Mouse (Mus musculus) forebrain, embryonic 12.5 days (tissue): ENCODE data around the gene Pim2. TPM values are rescaled to one million over a fixed set of nuclear protein-coding genes. Genes with fewer than 3 reads are reported as not detected.
"Not testable (repeated sequence)": the region's sequence is repeated elsewhere in the genome, so short reads cannot be mapped to it uniquely, and the experiment has no call there.

ENCODE experiments used
- ATAC-seq: fragments of 200-750 bp; cut with Nextera tagmentation; 2 replicates; pipeline ENCODE4 v1.8.0; 2017; ENCODE audit warnings: moderate TSS enrichment; ENCODE audit not compliant: low FRiP score
- H3K27ac ChIP-seq: fragments of 300-500 bp; sonication (generic); 2 replicates; pipeline ENCODE4 v1.5.1; 2016; ENCODE audit warnings: mild to moderate bottlenecking
- H3K27me3 ChIP-seq: fragments of 300-500 bp; sonication (generic); 2 replicates; pipeline ENCODE4 v1.6.1; 2016; ENCODE audit warnings: mild to moderate bottlenecking
- H3K36me3 ChIP-seq: fragments of 300-500 bp; sonication (generic); replicated peaks from 2 replicates; pipeline ENCODE4 v1.6.1; 2016; ENCODE audit warnings: mild to moderate bottlenecking
- H3K4me1 ChIP-seq: fragments of 300-500 bp; sonication (generic); 2 replicates; pipeline ENCODE4 v1.6.1; 2016
- H3K4me2 ChIP-seq: fragments of 300-500 bp; sonication (generic); 2 replicates; pipeline ENCODE4 v1.6.1; 2016; ENCODE audit warnings: mild to moderate bottlenecking, moderate library complexity
- H3K4me3 ChIP-seq: fragments of 300-500 bp; sonication (generic); replicated peaks from 2 replicates; pipeline ENCODE4 v1.5.1; 2016; ENCODE audit warnings: mild to moderate bottlenecking
- H3K9ac ChIP-seq: fragments of 300-500 bp; sonication (generic); 2 replicates; pipeline ENCODE4 v1.6.1; 2016; ENCODE audit warnings: mild to moderate bottlenecking
- H3K9me3 ChIP-seq: fragments of 300-500 bp; sonication (generic); 2 replicates; pipeline ENCODE4 v1.6.1; 2016
- WGBS: fragments of 180-500 bp; shearing (Covaris S2); methylation state at CpG from one replicate; pipeline ENCODE4 v1.1.7; 2016; 5-methylcytosine and 5-hydroxymethylcytosine counted together
- polyA plus RNA-seq: library from polyadenylated mRNA; unstranded; fragments of >200 nt; fragmentation: Nextera tagmentation; extraction: Ambion mirVana; gene quantifications from 2 replicates; pipeline ENCODE4 v1.2.1, GENCODE M21; 2016

Pim2 gene
- polyA plus RNA-seq, 1 experiment from 2014 or later: 10.4 TPM

GRCm38 (mm10) chrX:7915669-7916068 lies 37.6 kb downstream of the Pim2 start:
- not testable (repeated sequence) for H3K4me2 ChIP-seq, H3K9ac ChIP-seq, H3K9me3 ChIP-seq, H3K36me3 ChIP-seq, H3K4me3 ChIP-seq, H3K27me3 ChIP-seq, H3K4me1 ChIP-seq, ATAC-seq, H3K27ac ChIP-seq
- 28% methylated on average over 3 of the region's 3 CpGs for WGBS

- not testable (repeated sequence) for H3K9me3 ChIP-seq, H3K4me1 ChIP-seq, H3K4me2 ChIP-seq, H3K4me3 ChIP-seq, H3K36me3 ChIP-seq, H3K9ac ChIP-seq, H3K27ac ChIP-seq, ATAC-seq
- peaks cover 20% of the 10 kb centered on the region for H3K27me3 ChIP-seq
- 78% methylated on average over 6 of the region's 6 CpGs for WGBS
Observed at GRCm38 (mm10) chrX:7917960-7918359, 39.9 kb downstream of the Pim2 start.

GRCm38 (mm10) chrX:7919601-7920383 lies 41.7 kb downstream of the Pim2 start, which contains the start of gene Pcsk1n:
Gene Pcsk1n, plus strand, starts transcription at chrX:7919822.
- no peaks in the 10 kb centered on the region for H3K36me3 ChIP-seq
- H3K4me3 ChIP-seq: peak within 1 kb of the TSS; percentile 44
- peak within 1 kb of the TSS; percentile 75 for H3K27ac ChIP-seq
- H3K9ac ChIP-seq: peak within 1 kb of the TSS; percentile 50
- ATAC-seq: peak; percentile 89
- H3K4me1 ChIP-seq: peaks cover 7% of the 10 kb centered on the region; the same call in 1 of the 2 replicates
- WGBS: 20% methylated on average over 36 of the region's 40 CpGs
- peak within 1 kb of the TSS; percentile 56 for H3K4me2 ChIP-seq
- H3K9me3 ChIP-seq: no peaks in the 10 kb centered on the region
- peaks cover 33% of the 10 kb centered on the region for H3K27me3 ChIP-seq

GRCm38 (mm10) chrX:7922032-7922431 lies 44.0 kb downstream of the Pim2 start:
- no peak for ATAC-seq
- H3K9ac ChIP-seq: peak overlapping the region; percentile 47
- no peaks in the 10 kb centered on the region for H3K36me3 ChIP-seq
- H3K4me1 ChIP-seq: peaks cover 7% of the 10 kb centered on the region; the same call in 1 of the 2 replicates
- H3K4me3 ChIP-seq: peak overlapping the region; percentile 37
- no peak overlapping the region for H3K27ac ChIP-seq
- H3K27me3 ChIP-seq: peaks cover 41% of the 10 kb centered on the region
- H3K9me3 ChIP-seq: no peaks in the 10 kb centered on the region
- H3K4me2 ChIP-seq: peak overlapping the region; percentile 56
- WGBS: 6% methylated on average over 37 of the region's 48 CpGs

GRCm38 (mm10) chrX:7926266-7926665 lies 48.2 kb downstream of the Pim2 start:
- Histone ChIP-seq H3K4me1 (peaks cover 7% of the 10 kb centered on the region; the same call in 1 of the 2 replicates), H3K27ac (no peak overlapping the region), H3K9me3 (0 out of 2 replicates have a peak, but pooled peaks cover 3% of the 10 kb centered on the region), H3K4me2 (no peak overlapping the region), H3K27me3 (peaks cover 52% of the 10 kb centered on the region), H3K9ac (no peak overlapping the region), H3K36me3 (peaks cover 13% of the 10 kb centered on the region), H3K4me3 (no peak overlapping the region)
- ATAC-seq: no peak
- 76% methylated on average over 6 of the region's 6 CpGs for WGBS

GRCm38 (mm10) chrX:7927116-7927515 lies 49.1 kb downstream of the Pim2 start:
- WGBS: 23% methylated on average over 10 of the region's 10 CpGs
- no peak overlapping the region for H3K4me2 ChIP-seq
- peaks cover 5% of the 10 kb centered on the region; the same call in 1 of the 2 replicates for H3K4me1 ChIP-seq
- peaks cover 46% of the 10 kb centered on the region for H3K27me3 ChIP-seq
- H3K4me3 ChIP-seq: no peak overlapping the region
- no peak overlapping the region for H3K9ac ChIP-seq
- H3K36me3 ChIP-seq: peaks cover 21% of the 10 kb centered on the region
- ATAC-seq: no peak
- H3K27ac ChIP-seq: no peak overlapping the region
- H3K9me3 ChIP-seq: 0 out of 2 replicates have a peak, but pooled peaks cover 3% of the 10 kb centered on the region

GRCm38 (mm10) chrX:7928270-7928790 lies 50.3 kb downstream of the Pim2 start, which contains the start of gene Eras:
Gene Eras, minus strand, starts transcription at chrX:7928607.
- Histone ChIP-seq H3K4me3 (no peak within 1 kb of the TSS), H3K27me3 (peaks cover 34% of the 10 kb centered on the region)
- ATAC-seq: no peak

More at GRCm38 (mm10) chrX:7928270-7928790, 50.3 kb downstream of the Pim2 start, which contains the start of gene Eras:
- Histone ChIP-seq H3K36me3 (peaks cover 27% of the 10 kb centered on the region), H3K4me2 (no peak within 1 kb of the TSS), H3K27ac (no peak within 1 kb of the TSS), H3K9me3 (0 out of 2 replicates have a peak, but pooled peaks cover 3% of the 10 kb centered on the region), H3K4me1 (no peaks in the 10 kb centered on the region), H3K9ac (no peak within 1 kb of the TSS)
- 17% methylated on average over 18 of the region's 19 CpGs for WGBS

Other genes starting within 250 kb of the Pim2 start
- 42.0 and 44.8 TPM in 2 replicates for gene Syp, start 239.8 kb upstream of the Pim2 start, polyA plus RNA-seq
- gene Prickle3, start 221.0 kb upstream of the Pim2 start, polyA plus RNA-seq: 2.0 and 2.6 TPM in 2 replicates
- 45.5 and 52.0 TPM in 2 replicates for gene Plp2, start 206.9 kb upstream of the Pim2 start, polyA plus RNA-seq
- gene Magix, start 197.0 kb upstream of the Pim2 start, polyA plus RNA-seq: 0.09 and 0.19 TPM in 2 replicates
- 45.6 and 53.4 TPM in 2 replicates for gene Gpkow, start 181.1 kb upstream of the Pim2 start, polyA plus RNA-seq
- 21.1 and 21.2 TPM in 2 replicates for gene Wdr45, start 163.9 kb upstream of the Pim2 start, polyA plus RNA-seq
- gene Gm45208, start 156.0 kb upstream of the Pim2 start, polyA plus RNA-seq: 0.66 TPM in 1 of 2 replicates, not detected in the other
- 79.5 and 84.7 TPM in 2 replicates for gene Praf2, start 149.8 kb upstream of the Pim2 start, polyA plus RNA-seq
- gene Ccdc120, start 127.4 kb upstream of the Pim2 start, polyA plus RNA-seq: 29.6 and 31.1 TPM in 2 replicates
- 27.9 and 30.3 TPM in 2 replicates for gene Tfe3, start 115.7 kb upstream of the Pim2 start, polyA plus RNA-seq
- gene Gripap1, start 88.5 kb upstream of the Pim2 start, polyA plus RNA-seq: 75.7 and 84.4 TPM in 2 replicates
- gene Kcnd1, start 56.0 kb upstream of the Pim2 start, polyA plus RNA-seq: 0.95 and 1.5 TPM in 2 replicates
- gene Otud5, start 36.9 kb upstream of the Pim2 start, polyA plus RNA-seq: 60.8 and 63.0 TPM in 2 replicates
- gene Slc35a2, start 5.8 kb downstream of the Pim2 start, polyA plus RNA-seq: 30.4 and 31.8 TPM in 2 replicates
- 169 and 181 TPM in 2 replicates for gene Pqbp1, start 21.0 kb downstream of the Pim2 start, polyA plus RNA-seq
- 146 and 158 TPM in 2 replicates for gene Timm17b, start 21.1 kb downstream of the Pim2 start, polyA plus RNA-seq
- not detected in 2 replicates for gene Gm10491, start 29.6 kb downstream of the Pim2 start, polyA plus RNA-seq
- not detected in 2 replicates for gene Gm10490, start 31.3 kb downstream of the Pim2 start, polyA plus RNA-seq
- 57.6 and 59.9 TPM in 2 replicates for gene Pcsk1n, start 41.6 kb downstream of the Pim2 start, polyA plus RNA-seq
- gene Eras, start 50.3 kb downstream of the Pim2 start, polyA plus RNA-seq: not detected in 2 replicates
- gene Hdac6, start 69.6 kb downstream of the Pim2 start, polyA plus RNA-seq: 81.5 and 85.6 TPM in 2 replicates
- gene Gata1, start 99.8 kb downstream of the Pim2 start, polyA plus RNA-seq: 0.87 and 0.97 TPM in 2 replicates
- 0.31 and 0.42 TPM in 2 replicates for gene Glod5, start 140.2 kb downstream of the Pim2 start, polyA plus RNA-seq
- gene Suv39h1, start 196.5 kb downstream of the Pim2 start, polyA plus RNA-seq: 83.3 and 87.9 TPM in 2 replicates
- 0.09 and 0.17 TPM in 2 replicates for gene Was, start 212.2 kb downstream of the Pim2 start, polyA plus RNA-seq